Mouse (Mus musculus) myocyte (in vitro differentiated cells): ENCODE data around the gene Ccdc159.

Experiments used
- CEBPB ChIP-seq: IDR thresholded peaks from 2 replicates; pipeline ENCODE4 v1.6.1; 2011; ENCODE audit warnings: mild to moderate bottlenecking, moderate library complexity; ENCODE audit not compliant: poor library complexity, insufficient read depth, severe bottlenecking
- E2F4 ChIP-seq: IDR thresholded peaks from one replicate; pipeline ENCODE4 v1.6.1; 2011; ENCODE audit warnings: mild to moderate bottlenecking, control low read depth, moderate library complexity; ENCODE audit not compliant: insufficient read depth
- MAX ChIP-seq: IDR thresholded peaks from one replicate; pipeline ENCODE4 v1.6.1; 2011; ENCODE audit warnings: low read depth, mild to moderate bottlenecking, control low read depth
- MYOD1 ChIP-seq, 3 experiments: IDR thresholded peaks; one replicate each; pipeline ENCODE4 v1.6.1; 2011; ENCODE audit warnings: control low read depth in 2 of 3, low read depth in 2 of 3, mild to moderate bottlenecking in 2 of 3, moderate library complexity in 1 of 3; ENCODE audit not compliant: insufficient read length in 2 of 3, control insufficient read depth in 1 of 3
- MYOG ChIP-seq, 3 experiments: IDR thresholded peaks; one replicate each; pipeline ENCODE4 v1.6.1; 2011; ENCODE audit warnings: control low read depth in 2 of 3, low read depth in 2 of 3, mild to moderate bottlenecking in 2 of 3; ENCODE audit not compliant: insufficient read length in 2 of 3, control insufficient read depth in 1 of 3, insufficient read depth in 1 of 3
- POLR2A ChIP-seq: IDR thresholded peaks from one replicate; pipeline ENCODE4 v1.6.1; 2011; ENCODE audit warnings: low read depth, mild to moderate bottlenecking, control low read depth, moderate library complexity; ENCODE audit not compliant: insufficient read length
- POLR2AphosphoS2 ChIP-seq: IDR thresholded peaks from one replicate; pipeline ENCODE4 v1.6.1; 2011; ENCODE audit warnings: low read depth, control low read depth; ENCODE audit not compliant: insufficient read length
- REST ChIP-seq: IDR thresholded peaks from one replicate; pipeline ENCODE4 v1.6.1; 2011; ENCODE audit warnings: mild to moderate bottlenecking, control low read depth, moderate library complexity; ENCODE audit not compliant: insufficient read depth, insufficient read length
- TCF12 ChIP-seq: IDR thresholded peaks from one replicate; pipeline ENCODE4 v1.6.1; 2011; ENCODE audit warnings: mild to moderate bottlenecking, control low read depth; ENCODE audit not compliant: poor library complexity, insufficient read depth, severe bottlenecking
- TCF3 ChIP-seq: IDR thresholded peaks from one replicate; pipeline ENCODE4 v1.6.1; 2011; ENCODE audit warnings: low read depth, control low read depth; ENCODE audit not compliant: insufficient read length
- USF1 ChIP-seq: IDR thresholded peaks from one replicate; pipeline ENCODE4 v1.6.1; 2011; ENCODE audit warnings: low read depth, mild to moderate bottlenecking, control low read depth, moderate library complexity

DNA sequence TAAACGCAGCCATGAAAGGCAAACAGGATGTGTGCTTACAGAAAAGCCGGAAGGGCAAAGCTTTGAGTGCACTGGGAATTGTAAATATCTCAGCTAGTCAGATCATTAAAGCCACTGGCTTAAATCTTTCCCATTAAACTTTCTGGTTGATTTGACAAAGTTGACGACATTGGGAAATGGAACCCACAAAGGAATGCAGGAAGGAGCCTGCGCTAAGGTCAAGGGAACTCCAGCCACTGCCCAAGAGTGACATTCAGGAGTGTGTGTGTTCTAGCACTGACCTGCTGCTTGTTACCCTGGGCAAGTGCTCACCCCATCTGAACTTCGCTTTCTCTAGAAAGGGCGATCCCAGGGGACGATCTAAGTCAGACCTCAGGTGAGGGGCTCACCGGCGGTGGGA is 32.9 kb downstream of the Ccdc159 start:
- no peak for TF ChIP-seq POLR2A
- no peak for TF ChIP-seq MYOG (IDR thresholded peaks at IDR 0.05; ENCODE audit: control insufficient read depth in 1 of 3, insufficient read depth in 1 of 3, insufficient read length in 2 of 3, low read depth in 2 of 3)
- no peak for TF ChIP-seq E2F4
- no peak for TF ChIP-seq TCF3
- no peak for TF ChIP-seq TCF12
- TF ChIP-seq USF1 = no peak
- TF ChIP-seq REST = no peak
- TF ChIP-seq POLR2AphosphoS2 = no peak
- TF ChIP-seq MYOD1 (IDR thresholded peaks at IDR 0.05; ENCODE audit: control insufficient read depth in 1 of 3, insufficient read length in 2 of 3, low read depth in 2 of 3) = no peak
- no peak for TF ChIP-seq MAX
- TF ChIP-seq CEBPB = no peak
